Mouse (Mus musculus) MEL (cell line): ENCODE results near the gene Lmo7. TPM values are rescaled to one million over a fixed set of nuclear protein-coding genes. Genes with fewer than 3 reads are reported as not detected.

Experiments
- DNase-seq: peaks from one replicate; pipeline ENCODE4 v3.0.0; 2011; ENCODE audit warnings: low read depth, low spot score
- H3K27ac ChIP-seq: 2 replicates; pipeline ENCODE4 v1.5.1; 2012; ENCODE audit warnings: low read depth, mild to moderate bottlenecking, control low read depth, low read length, moderate library complexity; ENCODE audit not compliant: control insufficient read depth
- H3K27me3 ChIP-seq, 2 experiments: fragments of 150-350 bp in 1 of 2; sonication (generic) in 1 of 2; 2 replicates each; pipeline ENCODE4 v1.6.1; 2012; ENCODE audit warnings: low read length in 2 of 2, mild to moderate bottlenecking in 2 of 2, improper control_type of control experiment in 1 of 2, moderate library complexity in 1 of 2; ENCODE audit not compliant: insufficient read depth in 2 of 2, control insufficient read depth in 1 of 2
- H3K36me3 ChIP-seq, 2 experiments: 2 replicates each; pipeline ENCODE4 v1.6.1; 2012 to 2014; ENCODE audit warnings: low read length in 2 of 2, improper control_type of control experiment in 1 of 2, inconsistent platforms in 1 of 2, mild to moderate bottlenecking in 1 of 2; ENCODE audit not compliant: insufficient read depth in 2 of 2, control insufficient read depth in 1 of 2
- H3K4me1 ChIP-seq, 2 experiments: fragments of 150-350 bp in 1 of 2; sonication (generic) in 1 of 2; 2 replicates each; pipeline ENCODE4 v1.6.1; 2012; ENCODE audit warnings: low read length in 2 of 2, improper control_type of control experiment in 1 of 2, mild to moderate bottlenecking in 1 of 2; ENCODE audit not compliant: insufficient read depth in 2 of 2, control insufficient read depth in 1 of 2
- H3K4me3 ChIP-seq, 2 experiments: fragments of 150-350 bp in 1 of 2; sonication (generic) in 1 of 2; 2 replicates each; pipeline ENCODE4 v1.5.1; 2012; ENCODE audit warnings: low read depth in 2 of 2, low read length in 2 of 2, mild to moderate bottlenecking in 2 of 2, moderate library complexity in 2 of 2, control low read depth in 1 of 2, improper control_type of control experiment in 1 of 2; ENCODE audit not compliant: control insufficient read depth in 1 of 2, insufficient read depth in 1 of 2
- H3K79me2 ChIP-seq: 2 replicates; pipeline ENCODE4 v1.6.1; 2012; ENCODE audit warnings: mild to moderate bottlenecking, low read length, moderate library complexity; ENCODE audit not compliant: control insufficient read depth, poor library complexity, insufficient read depth
- H3K9ac ChIP-seq: 2 replicates; pipeline ENCODE4 v1.6.1; 2012; ENCODE audit warnings: low read depth, mild to moderate bottlenecking, control low read depth, low read length, moderate library complexity; ENCODE audit not compliant: control insufficient read depth, poor library complexity, severe bottlenecking
- H3K9me3 ChIP-seq: fragments of 150-350 bp; sonication (generic); replicated peaks from 2 replicates; pipeline ENCODE4 v1.6.1; 2012; ENCODE audit warnings: mild to moderate bottlenecking, low read length, improper control_type of control experiment, moderate library complexity; ENCODE audit not compliant: insufficient read depth
- CHD1 ChIP-seq: IDR thresholded peaks from 2 replicates; pipeline ENCODE4 v1.6.1; 2012; ENCODE audit warnings: low read depth, mild to moderate bottlenecking, inconsistent platforms, low read length, improper control_type of control experiment
- CHD2 ChIP-seq: IDR thresholded peaks from 2 replicates; pipeline ENCODE4 v1.6.1; 2011; ENCODE audit warnings: low read length, improper control_type of control experiment
- GABPA ChIP-seq: IDR thresholded peaks from 2 replicates; pipeline ENCODE4 v1.6.1; 2012; ENCODE audit warnings: low read depth, mild to moderate bottlenecking, inconsistent platforms, low read length, improper control_type of control experiment, moderate library complexity
- GATA1 ChIP-seq: IDR thresholded peaks from 2 replicates; pipeline ENCODE4 v1.6.1; 2011; ENCODE audit warnings: low read depth, low read length, improper control_type of control experiment
- HCFC1 ChIP-seq: IDR thresholded peaks from 2 replicates; pipeline ENCODE4 v1.6.1; 2012; ENCODE audit warnings: low read depth, mild to moderate bottlenecking, inconsistent platforms, low read length, improper control_type of control experiment, moderate library complexity
- KAT2A ChIP-seq: conservative IDR thresholded peaks from 2 replicates; pipeline ENCODE4 v1.6.1; 2012; ENCODE audit warnings: low read depth, low read length, improper control_type of control experiment, inconsistent platforms
- MAFK ChIP-seq: IDR thresholded peaks from 2 replicates; pipeline ENCODE4 v1.6.1; 2011; ENCODE audit warnings: low read depth, mild to moderate bottlenecking, low read length, improper control_type of control experiment, borderline replicate concordance
- MAX ChIP-seq: IDR thresholded peaks from 2 replicates; pipeline ENCODE4 v1.6.1; 2011; ENCODE audit warnings: low read length, improper control_type of control experiment
- MAZ ChIP-seq: IDR thresholded peaks from 2 replicates; pipeline ENCODE4 v1.6.1; 2012; ENCODE audit warnings: low read depth, mild to moderate bottlenecking, inconsistent platforms, low read length, improper control_type of control experiment
- MEF2A ChIP-seq: IDR thresholded peaks from 2 replicates; pipeline ENCODE4 v1.6.1; 2014; ENCODE audit warnings: low read depth, mild to moderate bottlenecking, inconsistent platforms, low read length, improper control_type of control experiment; ENCODE audit not compliant: poor library complexity, insufficient replicate concordance, severe bottlenecking; ENCODE audit errors: extremely low read depth
- POLR2AphosphoS2 ChIP-seq: IDR thresholded peaks from 2 replicates; pipeline ENCODE4 v1.6.1; 2011; ENCODE audit warnings: low read length, improper control_type of control experiment
- POLR2AphosphoS5 ChIP-seq: IDR thresholded peaks from 2 replicates; pipeline ENCODE4 v1.6.1; 2012; ENCODE audit warnings: low read depth, borderline replicate concordance, mild to moderate bottlenecking, inconsistent platforms, low read length, moderate library complexity, mixed read lengths
- RAD21 ChIP-seq: IDR thresholded peaks from 2 replicates; pipeline ENCODE4 v1.6.1; 2011; ENCODE audit warnings: mild to moderate bottlenecking, low read depth, low read length, improper control_type of control experiment
- RCOR1 ChIP-seq: IDR thresholded peaks from 2 replicates; pipeline ENCODE4 v1.6.1; 2012; ENCODE audit warnings: low read depth, mild to moderate bottlenecking, inconsistent platforms, low read length, improper control_type of control experiment
- SIN3A ChIP-seq: IDR thresholded peaks from 2 replicates; pipeline ENCODE4 v1.6.1; 2012; ENCODE audit warnings: low read length, improper control_type of control experiment, inconsistent platforms
- SMC3 ChIP-seq: IDR thresholded peaks from 2 replicates; pipeline ENCODE4 v1.6.1; 2011; ENCODE audit warnings: low read depth, low read length, improper control_type of control experiment
- TAL1 ChIP-seq: IDR thresholded peaks from 2 replicates; pipeline ENCODE4 v1.6.1; 2012; ENCODE audit warnings: mild to moderate bottlenecking, inconsistent platforms, low read length, moderate library complexity, mixed read lengths
- TBP ChIP-seq: IDR thresholded peaks from 2 replicates; pipeline ENCODE4 v1.8.0; 2011; ENCODE audit warnings: low read depth, low read length, improper control_type of control experiment
- USF2 ChIP-seq, 2 experiments: IDR thresholded peaks; 2 replicates each; pipeline ENCODE4 v1.6.1; 2011 to 2012; ENCODE audit warnings: improper control_type of control experiment in 2 of 2, low read length in 2 of 2, borderline replicate concordance in 1 of 2, inconsistent platforms in 1 of 2, low read depth in 1 of 2, mild to moderate bottlenecking in 1 of 2; ENCODE audit not compliant: insufficient read depth in 1 of 2
- ZC3H11A ChIP-seq: IDR thresholded peaks from 2 replicates; pipeline ENCODE4 v1.6.1; 2012; ENCODE audit warnings: low read depth, mild to moderate bottlenecking, inconsistent platforms, low read length, improper control_type of control experiment
- ZKSCAN1 ChIP-seq: IDR thresholded peaks from 2 replicates; pipeline ENCODE4 v1.6.1; 2012; ENCODE audit warnings: low read depth, mild to moderate bottlenecking, inconsistent platforms, low read length, improper control_type of control experiment, moderate library complexity
- ZNF384 ChIP-seq: IDR thresholded peaks from 2 replicates; pipeline ENCODE4 v1.6.1; 2012; ENCODE audit warnings: low read depth, mild to moderate bottlenecking, inconsistent platforms, low read length, improper control_type of control experiment
- polyA plus RNA-seq, 2 experiments: library from polyadenylated mRNA; stranded (reverse) in 1 of 2; unstranded in 1 of 2; fragments of >175 nt in 1 of 2; fragments of >200 nt in 1 of 2; gene quantifications; 2 replicates each; pipeline versions ENCODE4 v1.2.1 to v1.2.4; 2012; ENCODE audit warnings: low replicate concordance in 2 of 2, low read depth in 1 of 2; ENCODE audit not compliant: insufficient read length in 2 of 2, insufficient read depth in 1 of 2, missing spikeins in 1 of 2
- total RNA-seq: library from RNA; depleted of rRNA; stranded (reverse); fragments of 300-350 nt; gene quantifications from 2 replicates; pipeline ENCODE4 v1.2.3, GENCODE M21; 2012

The Lmo7 gene
- total and polyA plus RNA-seq, 3 experiments, result not detected

GRCm38 (mm10) chr14:101879050-101879694, 149.4 kb downstream of the Lmo7 start:
- TF ChIP-seq MAFK (no peak), KAT2A (no peak), GATA1 (no peak), USF2 (IDR thresholded peaks at IDR 0.05; ENCODE audit: borderline replicate concordance in 1 of 2, insufficient read depth in 1 of 2, low read depth in 1 of 2, low read length in 2 of 2) (no peak), SIN3A (no peak), POLR2AphosphoS2 (no peak), ZNF384 (no peak), CHD2 (no peak), POLR2AphosphoS5 (no peak), ZC3H11A (no peak), RCOR1 (no peak), RAD21 (no peak), GABPA (no peak), TBP (no peak), MAX (no peak), MAZ (no peak), ZKSCAN1 (no peak), MEF2A (no peak), CHD1 (no peak), SMC3 (no peak)
- H3K9me3 ChIP-seq, result no peaks in the 10 kb centered on the region
- no peaks in the 10 kb centered on the region for H3K27me3 ChIP-seq
- no peak for DNase-seq
- no peak overlapping the region for H3K4me3 ChIP-seq
- H3K79me2 ChIP-seq, result no peaks in the 10 kb centered on the region
- H3K9ac ChIP-seq, result no peak overlapping the region
- no peaks in the 10 kb centered on the region for H3K36me3 ChIP-seq
- no peak overlapping the region for H3K27ac ChIP-seq
- no peaks in the 10 kb centered on the region for H3K4me1 ChIP-seq

DNA sequence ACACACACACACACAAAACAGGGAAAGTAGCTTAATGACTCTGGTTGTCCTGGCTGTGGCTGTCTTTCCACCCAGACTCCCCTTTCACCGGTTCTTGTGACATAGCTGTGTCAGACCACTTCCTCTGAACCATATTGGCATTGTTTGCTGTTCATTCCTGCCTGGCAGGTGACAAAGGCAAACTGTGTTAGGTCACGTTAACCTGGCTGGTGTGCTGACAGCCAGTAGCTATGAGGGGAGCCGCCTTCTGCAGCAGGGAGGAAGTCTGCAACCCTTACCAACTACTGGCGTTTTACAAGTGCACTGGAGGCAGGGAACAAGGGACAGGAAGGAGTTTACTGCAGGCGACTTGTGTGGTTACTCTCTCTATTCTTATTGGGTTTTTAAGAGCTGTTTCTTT, 153.2 kb downstream of the Lmo7 start:
- no peak overlapping the region for H3K27ac ChIP-seq
- no peaks in the 10 kb centered on the region for H3K4me1 ChIP-seq
- no peaks in the 10 kb centered on the region for H3K27me3 ChIP-seq
- H3K36me3 ChIP-seq, result no peaks in the 10 kb centered on the region
- H3K9me3 ChIP-seq, result no peaks in the 10 kb centered on the region
- DNase-seq, result no peak
- no peak overlapping the region for H3K9ac ChIP-seq
- TF ChIP-seq RAD21 (no peak), TAL1 (no peak), USF2 (IDR thresholded peaks at IDR 0.05; ENCODE audit: borderline replicate concordance in 1 of 2, insufficient read depth in 1 of 2, low read depth in 1 of 2, low read length in 2 of 2) (no peak), GABPA (no peak), HCFC1 (no peak), MAFK (no peak)
- TF ChIP-seq, all 39 proteins: peak for 0
- Histone ChIP-seq H3K79me2 (no peaks in the 10 kb centered on the region), H3K4me3 (no peak overlapping the region)
